Mouse (Mus musculus): Measurements from ENCODE around the gene Rasgef1c. TPM values are rescaled to one million over a fixed set of nuclear protein-coding genes. Genes with fewer than 3 reads are reported as not detected.

The Rasgef1c gene
- polyA plus RNA-seq, 1 experiment from 2014 or later: 4.6 TPM

GRCm38 (mm10) chr11:49931037-49931625, 29.5 kb downstream of the Rasgef1c start:
- Histone ChIP-seq H3K27ac (ENCODE audit: low read depth, low read length) (peak overlapping the region; percentile 76), H3K9ac (ENCODE audit: low read depth, low read length) (no peak overlapping the region), H3K4me2 (replicated peaks; ENCODE audit: low read depth, low read length) (no peak overlapping the region), H3K4me3 (ENCODE audit: low read depth, low read length) (no peak overlapping the region), H3K4me1 (replicated peaks; ENCODE audit: control insufficient read depth, insufficient read depth, low read length) (peaks cover 4% of the 10 kb centered on the region), H3K36me3 (ENCODE audit: control insufficient read depth, insufficient read depth, low read length) (no peaks in the 10 kb centered on the region), H3K27me3 (ENCODE audit: control insufficient read depth, insufficient read depth, low read length) (no peaks in the 10 kb centered on the region), H3K9me3 (ENCODE audit: control insufficient read depth, low read length) (no peaks in the 10 kb centered on the region)
- DNase-seq (ENCODE audit: low spot score) (no peak), ATAC-seq (ENCODE audit: low FRiP score) (no peak)
- 28% methylated on average over 5 of the region's 5 CpGs for WGBS

- H3K9me3 ChIP-seq (ENCODE audit: control insufficient read depth, low read length): no peaks in the 10 kb centered on the region
- H3K36me3 ChIP-seq (ENCODE audit: control insufficient read depth, insufficient read depth, low read length): no peaks in the 10 kb centered on the region
- 11% methylated on average over 7 of the region's 7 CpGs for WGBS
- H3K4me1 ChIP-seq (replicated peaks; ENCODE audit: control insufficient read depth, insufficient read depth, low read length): peaks cover 4% of the 10 kb centered on the region
- peak; percentile 92 for ATAC-seq (ENCODE audit: low FRiP score)
- H3K27me3 ChIP-seq (ENCODE audit: control insufficient read depth, insufficient read depth, low read length): no peaks in the 10 kb centered on the region
- no peak overlapping the region for H3K9ac ChIP-seq (ENCODE audit: low read depth, low read length)
- H3K4me2 ChIP-seq (replicated peaks; ENCODE audit: low read depth, low read length): no peak overlapping the region
- no peak overlapping the region for H3K4me3 ChIP-seq (ENCODE audit: low read depth, low read length)
- H3K27ac ChIP-seq (ENCODE audit: low read depth, low read length): peak overlapping the region; percentile 76
- peak; percentile 64 for DNase-seq (ENCODE audit: low spot score)
These were observed 30.2 kb downstream of the Rasgef1c start for GRCm38 (mm10) chr11:49931853-49932252.

- H3K27me3 ChIP-seq (ENCODE audit: control insufficient read depth, insufficient read depth, low read length): no peaks in the 10 kb centered on the region
- H3K4me1 ChIP-seq (replicated peaks; ENCODE audit: control insufficient read depth, insufficient read depth, low read length): peaks cover 6% of the 10 kb centered on the region
- no peak for DNase-seq (ENCODE audit: low spot score)
- no peak overlapping the region for H3K9ac ChIP-seq (ENCODE audit: low read depth, low read length)
- WGBS: 65% methylated on average over 1 of the region's 1 CpGs
- H3K4me2 ChIP-seq (replicated peaks; ENCODE audit: low read depth, low read length): no peak overlapping the region
- H3K36me3 ChIP-seq (ENCODE audit: control insufficient read depth, insufficient read depth, low read length): no peaks in the 10 kb centered on the region
- no peak overlapping the region for H3K4me3 ChIP-seq (ENCODE audit: low read depth, low read length)
- peak overlapping the region; percentile 13; the same call in 1 of the 2 replicates for H3K27ac ChIP-seq (ENCODE audit: low read depth, low read length)
- ATAC-seq (ENCODE audit: low FRiP score): no peak
- H3K9me3 ChIP-seq (ENCODE audit: control insufficient read depth, low read length): no peaks in the 10 kb centered on the region
These were observed 32.2 kb downstream of the Rasgef1c start for GRCm38 (mm10) chr11:49933811-49934210.

GRCm38 (mm10) chr11:49934322-49934721, 32.7 kb downstream of the Rasgef1c start:
- no peaks in the 10 kb centered on the region for H3K27me3 ChIP-seq (ENCODE audit: control insufficient read depth, insufficient read depth, low read length)
- H3K9me3 ChIP-seq (ENCODE audit: control insufficient read depth, low read length): no peaks in the 10 kb centered on the region
- no peaks in the 10 kb centered on the region for H3K36me3 ChIP-seq (ENCODE audit: control insufficient read depth, insufficient read depth, low read length)
- ATAC-seq (ENCODE audit: low FRiP score) (no peak), DNase-seq (ENCODE audit: low spot score) (no peak)
- no peak overlapping the region for H3K9ac ChIP-seq (ENCODE audit: low read depth, low read length)
- no peak overlapping the region for H3K4me2 ChIP-seq (replicated peaks; ENCODE audit: low read depth, low read length)
- no peak overlapping the region for H3K4me3 ChIP-seq (ENCODE audit: low read depth, low read length)
- no peak overlapping the region for H3K27ac ChIP-seq (ENCODE audit: low read depth, low read length)
- 60% methylated on average over 10 of the region's 10 CpGs for WGBS
- peaks cover 6% of the 10 kb centered on the region for H3K4me1 ChIP-seq (replicated peaks; ENCODE audit: control insufficient read depth, insufficient read depth, low read length)

GRCm38 (mm10) chr11:49936458-49936857, 34.8 kb downstream of the Rasgef1c start:
- Histone ChIP-seq H3K27ac (ENCODE audit: low read depth, low read length) (no peak overlapping the region), H3K4me1 (replicated peaks; ENCODE audit: control insufficient read depth, insufficient read depth, low read length) (peaks cover 2% of the 10 kb centered on the region; the same call in 1 of the 2 replicates)
- WGBS: 79% methylated on average over 9 of the region's 9 CpGs

GRCm38 (mm10) chr11:49937779-49938178, 36.1 kb downstream of the Rasgef1c start:
- Histone ChIP-seq H3K27ac (ENCODE audit: low read depth, low read length) (no peak overlapping the region), H3K4me3 (ENCODE audit: low read depth, low read length) (no peak overlapping the region), H3K9me3 (ENCODE audit: control insufficient read depth, low read length) (no peaks in the 10 kb centered on the region), H3K27me3 (ENCODE audit: control insufficient read depth, insufficient read depth, low read length) (no peaks in the 10 kb centered on the region), H3K9ac (ENCODE audit: low read depth, low read length) (no peak overlapping the region), H3K4me1 (replicated peaks; ENCODE audit: control insufficient read depth, insufficient read depth, low read length) (0 out of 2 replicates have a peak, but pooled peaks cover 2% of the 10 kb centered on the region), H3K36me3 (ENCODE audit: control insufficient read depth, insufficient read depth, low read length) (no peaks in the 10 kb centered on the region), H3K4me2 (replicated peaks; ENCODE audit: low read depth, low read length) (no peak overlapping the region)
- no peak for DNase-seq (ENCODE audit: low spot score)
- 90% methylated on average over 6 of the region's 6 CpGs for WGBS
- ATAC-seq (ENCODE audit: low FRiP score): no peak

More at GRCm38 (mm10) chr11:49936458-49936857, 34.8 kb downstream of the Rasgef1c start:
- no peak overlapping the region for H3K4me3 ChIP-seq (ENCODE audit: low read depth, low read length)
- DNase-seq (ENCODE audit: low spot score) (no peak), ATAC-seq (ENCODE audit: low FRiP score) (no peak)
- H3K9ac ChIP-seq (ENCODE audit: low read depth, low read length): no peak overlapping the region
- no peaks in the 10 kb centered on the region for H3K36me3 ChIP-seq (ENCODE audit: control insufficient read depth, insufficient read depth, low read length)
- H3K27me3 ChIP-seq (ENCODE audit: control insufficient read depth, insufficient read depth, low read length): no peaks in the 10 kb centered on the region
- H3K4me2 ChIP-seq (replicated peaks; ENCODE audit: low read depth, low read length): no peak overlapping the region
- no peaks in the 10 kb centered on the region for H3K9me3 ChIP-seq (ENCODE audit: control insufficient read depth, low read length)

GRCm38 (mm10) chr11:49938258-49939164, 36.9 kb downstream of the Rasgef1c start:
- H3K9me3 ChIP-seq (ENCODE audit: control insufficient read depth, low read length): no peaks in the 10 kb centered on the region
- H3K9ac ChIP-seq (ENCODE audit: low read depth, low read length): no peak overlapping the region
- H3K27ac ChIP-seq (ENCODE audit: low read depth, low read length): 0 out of 2 replicates have a peak overlapping the region, but pooled peaks have one; percentile 24
- 43% methylated on average over 4 of the region's 4 CpGs for WGBS
- no peak overlapping the region for H3K4me2 ChIP-seq (replicated peaks; ENCODE audit: low read depth, low read length)
- DNase-seq (ENCODE audit: low spot score) (peak; percentile 36), ATAC-seq (ENCODE audit: low FRiP score) (peak; percentile 65)
- 0 out of 2 replicates have a peak, but pooled peaks cover 2% of the 10 kb centered on the region for H3K4me1 ChIP-seq (replicated peaks; ENCODE audit: control insufficient read depth, insufficient read depth, low read length)
- no peaks in the 10 kb centered on the region for H3K27me3 ChIP-seq (ENCODE audit: control insufficient read depth, insufficient read depth, low read length)
- no peak overlapping the region for H3K4me3 ChIP-seq (ENCODE audit: low read depth, low read length)
- no peaks in the 10 kb centered on the region for H3K36me3 ChIP-seq (ENCODE audit: control insufficient read depth, insufficient read depth, low read length)

- no peak overlapping the region for H3K4me2 ChIP-seq (replicated peaks; ENCODE audit: low read depth, low read length)
- H3K9ac ChIP-seq (ENCODE audit: low read depth, low read length): no peak overlapping the region
- H3K4me3 ChIP-seq (ENCODE audit: low read depth, low read length): no peak overlapping the region
- H3K27me3 ChIP-seq (ENCODE audit: control insufficient read depth, insufficient read depth, low read length): no peaks in the 10 kb centered on the region
- no peaks in the 10 kb centered on the region for H3K36me3 ChIP-seq (ENCODE audit: control insufficient read depth, insufficient read depth, low read length)
- no peak for ATAC-seq (ENCODE audit: low FRiP score)
- H3K4me1 ChIP-seq (replicated peaks; ENCODE audit: control insufficient read depth, insufficient read depth, low read length): 0 out of 2 replicates have a peak, but pooled peaks cover 2% of the 10 kb centered on the region
- no peaks in the 10 kb centered on the region for H3K9me3 ChIP-seq (ENCODE audit: control insufficient read depth, low read length)
- no peak for DNase-seq (ENCODE audit: low spot score)
- WGBS: 80% methylated on average over 4 of the region's 4 CpGs
- H3K27ac ChIP-seq (ENCODE audit: low read depth, low read length): no peak overlapping the region
These were observed 41.2 kb downstream of the Rasgef1c start for GRCm38 (mm10) chr11:49942841-49943240.
